Mouse (Mus musculus) ES-Bruce4 (cell line): ENCODE results near the gene Tbc1d14.

ENCODE experiments used
- CTCF ChIP-seq: IDR thresholded peaks from one replicate; pipeline ENCODE4 v1.8.1; 2011; ENCODE audit warnings: low read depth, low read length
- POLR2A ChIP-seq: IDR thresholded peaks from one replicate; pipeline ENCODE4 v1.8.1; 2011; ENCODE audit warnings: low read length; ENCODE audit not compliant: insufficient read depth

GRCm38 (mm10) chr5:36477486-36477885 is 115.6 kb downstream of the Tbc1d14 start:
- TF ChIP-seq CTCF (no peak), POLR2A (no peak)
